Mouse (Mus musculus) MEL (cell line): ENCODE measurements around the gene Cbs.

Source experiments
- CHD2 ChIP-seq: IDR thresholded peaks from 2 replicates; pipeline ENCODE4 v1.6.1; 2011; ENCODE audit warnings: low read length, improper control_type of control experiment
- CTCF ChIP-seq, 3 experiments: IDR thresholded peaks in 2 of 3; conservative IDR thresholded peaks in 1 of 3; 2 replicates each; pipeline ENCODE4 v1.5.1; 2011 to 2012; ENCODE audit warnings: low read length in 3 of 3, low read depth in 2 of 3, mild to moderate bottlenecking in 2 of 3, improper control_type of control experiment in 1 of 3, inconsistent platforms in 1 of 3, mixed read lengths in 1 of 3, moderate library complexity in 1 of 3; ENCODE audit not compliant: control insufficient read depth in 1 of 3, insufficient read depth in 1 of 3, poor library complexity in 1 of 3, severe bottlenecking in 1 of 3
- EP300 ChIP-seq, 2 experiments: IDR thresholded peaks; 2 replicates each; pipeline ENCODE4 v1.6.1; 2011; ENCODE audit warnings: improper control_type of control experiment in 2 of 2, low read length in 2 of 2, low read depth in 1 of 2, mild to moderate bottlenecking in 1 of 2
- MAFK ChIP-seq: IDR thresholded peaks from 2 replicates; pipeline ENCODE4 v1.6.1; 2011; ENCODE audit warnings: low read depth, mild to moderate bottlenecking, low read length, improper control_type of control experiment, borderline replicate concordance
- MAX ChIP-seq: IDR thresholded peaks from 2 replicates; pipeline ENCODE4 v1.6.1; 2011; ENCODE audit warnings: low read length, improper control_type of control experiment
- MXI1 ChIP-seq: IDR thresholded peaks from 2 replicates; pipeline ENCODE4 v1.6.1; 2011; ENCODE audit warnings: mild to moderate bottlenecking, low read depth, low read length, improper control_type of control experiment
- NRF1 ChIP-seq: IDR thresholded peaks from 2 replicates; pipeline ENCODE4 v1.6.1; 2014; ENCODE audit warnings: low read depth, mild to moderate bottlenecking, inconsistent platforms, low read length, improper control_type of control experiment, moderate library complexity; ENCODE audit not compliant: poor library complexity, insufficient read depth, severe bottlenecking
- POLR2A ChIP-seq, 2 experiments: IDR thresholded peaks; 2 replicates each; pipeline ENCODE4 v1.6.1; 2011 to 2012; ENCODE audit warnings: low read length in 2 of 2, mild to moderate bottlenecking in 2 of 2, control low read depth in 1 of 2, improper control_type of control experiment in 1 of 2, low read depth in 1 of 2, moderate library complexity in 1 of 2; ENCODE audit not compliant: control insufficient read depth in 1 of 2, insufficient read depth in 1 of 2, poor library complexity in 1 of 2
- POLR2AphosphoS5 ChIP-seq: IDR thresholded peaks from 2 replicates; pipeline ENCODE4 v1.6.1; 2012; ENCODE audit warnings: low read depth, borderline replicate concordance, mild to moderate bottlenecking, inconsistent platforms, low read length, moderate library complexity, mixed read lengths
- SIN3A ChIP-seq: IDR thresholded peaks from 2 replicates; pipeline ENCODE4 v1.6.1; 2012; ENCODE audit warnings: low read length, improper control_type of control experiment, inconsistent platforms
- SMC3 ChIP-seq: IDR thresholded peaks from 2 replicates; pipeline ENCODE4 v1.6.1; 2011; ENCODE audit warnings: low read depth, low read length, improper control_type of control experiment
- ZMIZ1 ChIP-seq: IDR thresholded peaks from 2 replicates; pipeline ENCODE4 v1.6.1; 2012; ENCODE audit warnings: low read depth, mild to moderate bottlenecking, inconsistent platforms, low read length, improper control_type of control experiment, moderate library complexity

GRCm38 (mm10) chr17:31566276-31566675 lies 70.8 kb downstream of the Cbs start:
- no peak for TF ChIP-seq SMC3
- TF ChIP-seq NRF1 = no peak
- TF ChIP-seq POLR2A (IDR thresholded peaks at IDR 0.05; ENCODE audit: control insufficient read depth in 1 of 2, insufficient read depth in 1 of 2, low read depth in 1 of 2, low read length in 2 of 2, poor library complexity in 1 of 2) = no peak
- no peak for TF ChIP-seq ZMIZ1
- TF ChIP-seq CTCF (IDR thresholded peaks at IDR 0.05 in 2 of 3, conservative IDR thresholded peaks at IDR 0.05 in 1 of 3; ENCODE audit: control insufficient read depth in 1 of 3, insufficient read depth in 1 of 3, low read depth in 2 of 3, low read length in 3 of 3, poor library complexity in 1 of 3, severe bottlenecking in 1 of 3) = no peak
- no peak for TF ChIP-seq POLR2AphosphoS5
- TF ChIP-seq SIN3A = no peak
- TF ChIP-seq EP300 (IDR thresholded peaks at IDR 0.05; ENCODE audit: low read depth in 1 of 2, low read length in 2 of 2) = no peak
- TF ChIP-seq MXI1 = no peak
- TF ChIP-seq MAFK = no peak
- TF ChIP-seq CHD2 = no peak
- no peak for TF ChIP-seq MAX
